Mouse (Mus musculus): Measurements from ENCODE around the gene Hspb7. TPM values are rescaled to one million over a fixed set of nuclear protein-coding genes. Genes with fewer than 3 reads are reported as not detected.

Gene Hspb7
- polyA plus RNA-seq, 1 experiment from 2014 or later: 0.16 TPM

- no peak overlapping the region for H3K9ac ChIP-seq
- no peaks in the 10 kb centered on the region for H3K9me3 ChIP-seq (ENCODE audit: control insufficient read depth, low read length)
- DNase-seq (ENCODE audit: low spot score) (no peak), ATAC-seq (ENCODE audit: low FRiP score) (no peak)
- 0 out of 2 replicates have a peak, but pooled peaks cover 4% of the 10 kb centered on the region for H3K27me3 ChIP-seq (ENCODE audit: control insufficient read depth, insufficient read depth, low read length)
- WGBS: 84% methylated on average over 12 of the region's 12 CpGs
- no peak overlapping the region for H3K27ac ChIP-seq
- no peaks in the 10 kb centered on the region for H3K36me3 ChIP-seq (replicated peaks; ENCODE audit: control insufficient read depth, insufficient read depth)
- no peaks in the 10 kb centered on the region for H3K4me1 ChIP-seq (replicated peaks; ENCODE audit: control insufficient read depth, insufficient read depth, low read length)
- no peak overlapping the region for H3K4me2 ChIP-seq (replicated peaks)
- no peak overlapping the region for H3K4me3 ChIP-seq (replicated peaks; ENCODE audit: low read length)
Observed at GRCm38 (mm10) chr4:141391293-141391692, 29.3 kb upstream of the Hspb7 start.

GRCm38 (mm10) chr4:141394751-141395150 lies 25.8 kb upstream of the Hspb7 start:
- Histone ChIP-seq H3K9me3 (ENCODE audit: control insufficient read depth, low read length) (no peaks in the 10 kb centered on the region), H3K4me3 (replicated peaks; ENCODE audit: low read length) (no peak overlapping the region), H3K36me3 (replicated peaks; ENCODE audit: control insufficient read depth, insufficient read depth) (no peaks in the 10 kb centered on the region), H3K27me3 (ENCODE audit: control insufficient read depth, insufficient read depth, low read length) (0 out of 2 replicates have a peak, but pooled peaks cover 4% of the 10 kb centered on the region), H3K4me2 (replicated peaks) (no peak overlapping the region; the same call in 1 of the 2 replicates), H3K4me1 (replicated peaks; ENCODE audit: control insufficient read depth, insufficient read depth, low read length) (no peaks in the 10 kb centered on the region), H3K9ac (no peak overlapping the region), H3K27ac (no peak overlapping the region)
- WGBS: 22% methylated on average over 15 of the region's 16 CpGs
- no peak for ATAC-seq (ENCODE audit: low FRiP score)
- no peak for DNase-seq (ENCODE audit: low spot score)

GRCm38 (mm10) chr4:141397861-141398260 lies 22.7 kb upstream of the Hspb7 start:
- H3K9ac ChIP-seq: no peak overlapping the region
- H3K4me2 ChIP-seq (replicated peaks): no peak overlapping the region
- H3K36me3 ChIP-seq (replicated peaks; ENCODE audit: control insufficient read depth, insufficient read depth): no peaks in the 10 kb centered on the region
- DNase-seq (ENCODE audit: low spot score) (no peak), ATAC-seq (ENCODE audit: low FRiP score) (no peak)
- 0 out of 2 replicates have a peak, but pooled peaks cover 4% of the 10 kb centered on the region for H3K27me3 ChIP-seq (ENCODE audit: control insufficient read depth, insufficient read depth, low read length)
- H3K27ac ChIP-seq: no peak overlapping the region
- WGBS: 75% methylated on average over 12 of the region's 12 CpGs
- no peaks in the 10 kb centered on the region for H3K9me3 ChIP-seq (ENCODE audit: control insufficient read depth, low read length)
- no peak overlapping the region for H3K4me3 ChIP-seq (replicated peaks; ENCODE audit: low read length)
- H3K4me1 ChIP-seq (replicated peaks; ENCODE audit: control insufficient read depth, insufficient read depth, low read length): no peaks in the 10 kb centered on the region

GRCm38 (mm10) chr4:141398545-141398944 lies 22.0 kb upstream of the Hspb7 start, which contains the start of gene Clcnka:
TSS of gene Clcnka (minus strand) at chr4:141398724.
- Histone ChIP-seq H3K4me2 (replicated peaks) (no peak within 1 kb of the TSS), H3K27me3 (ENCODE audit: control insufficient read depth, insufficient read depth, low read length) (0 out of 2 replicates have a peak, but pooled peaks cover 4% of the 10 kb centered on the region), H3K36me3 (replicated peaks; ENCODE audit: control insufficient read depth, insufficient read depth) (no peaks in the 10 kb centered on the region), H3K9me3 (ENCODE audit: control insufficient read depth, low read length) (no peaks in the 10 kb centered on the region), H3K27ac (no peak within 1 kb of the TSS), H3K9ac (no peak within 1 kb of the TSS), H3K4me3 (replicated peaks; ENCODE audit: low read length) (no peak within 1 kb of the TSS), H3K4me1 (replicated peaks; ENCODE audit: control insufficient read depth, insufficient read depth, low read length) (no peaks in the 10 kb centered on the region)
- 65% methylated on average over 12 of the region's 12 CpGs for WGBS
- ATAC-seq (ENCODE audit: low FRiP score): no peak
- no peak for DNase-seq (ENCODE audit: low spot score)

- Histone ChIP-seq H3K4me1 (replicated peaks; ENCODE audit: control insufficient read depth, insufficient read depth, low read length) (no peaks in the 10 kb centered on the region), H3K9me3 (ENCODE audit: control insufficient read depth, low read length) (no peaks in the 10 kb centered on the region), H3K27ac (no peak overlapping the region), H3K36me3 (replicated peaks; ENCODE audit: control insufficient read depth, insufficient read depth) (no peaks in the 10 kb centered on the region), H3K4me3 (replicated peaks; ENCODE audit: low read length) (no peak overlapping the region), H3K27me3 (ENCODE audit: control insufficient read depth, insufficient read depth, low read length) (no peaks in the 10 kb centered on the region), H3K4me2 (replicated peaks) (no peak overlapping the region), H3K9ac (no peak overlapping the region)
- ATAC-seq (ENCODE audit: low FRiP score): no peak
- WGBS: 85% methylated on average over 15 of the region's 15 CpGs
- DNase-seq (ENCODE audit: low spot score): no peak
Observed at GRCm38 (mm10) chr4:141400171-141400570, 20.4 kb upstream of the Hspb7 start.

- peak overlapping the region; percentile 12; the same call in 1 of the 2 replicates for H3K9ac ChIP-seq
- no peaks in the 10 kb centered on the region for H3K36me3 ChIP-seq (replicated peaks; ENCODE audit: control insufficient read depth, insufficient read depth)
- H3K4me3 ChIP-seq (replicated peaks; ENCODE audit: low read length): no peak overlapping the region
- H3K4me1 ChIP-seq (replicated peaks; ENCODE audit: control insufficient read depth, insufficient read depth, low read length): no peaks in the 10 kb centered on the region
- DNase-seq (ENCODE audit: low spot score): peak; percentile 96
- no peaks in the 10 kb centered on the region for H3K9me3 ChIP-seq (ENCODE audit: control insufficient read depth, low read length)
- no peak overlapping the region for H3K27ac ChIP-seq
- peak overlapping the region; percentile 42 for H3K4me2 ChIP-seq (replicated peaks)
- WGBS: 18% methylated on average over 15 of the region's 15 CpGs
- peak; percentile 90 for ATAC-seq (ENCODE audit: low FRiP score)
- no peaks in the 10 kb centered on the region for H3K27me3 ChIP-seq (ENCODE audit: control insufficient read depth, insufficient read depth, low read length)
Observed at GRCm38 (mm10) chr4:141404518-141405313, 15.9 kb upstream of the Hspb7 start.

- Histone ChIP-seq H3K27ac (no peak overlapping the region), H3K4me1 (replicated peaks; ENCODE audit: control insufficient read depth, insufficient read depth, low read length) (no peaks in the 10 kb centered on the region), H3K4me3 (replicated peaks; ENCODE audit: low read length) (no peak overlapping the region), H3K9me3 (ENCODE audit: control insufficient read depth, low read length) (no peaks in the 10 kb centered on the region), H3K27me3 (ENCODE audit: control insufficient read depth, insufficient read depth, low read length) (no peaks in the 10 kb centered on the region), H3K4me2 (replicated peaks) (no peak overlapping the region), H3K9ac (no peak overlapping the region), H3K36me3 (replicated peaks; ENCODE audit: control insufficient read depth, insufficient read depth) (no peaks in the 10 kb centered on the region)
- ATAC-seq (ENCODE audit: low FRiP score): no peak
- DNase-seq (ENCODE audit: low spot score): no peak
- 90% methylated on average over 3 of the region's 3 CpGs for WGBS
Observed at GRCm38 (mm10) chr4:141405314-141405622, 15.3 kb upstream of the Hspb7 start.

- Histone ChIP-seq H3K27ac (no peak overlapping the region), H3K9ac (no peak overlapping the region), H3K27me3 (ENCODE audit: control insufficient read depth, insufficient read depth, low read length) (no peaks in the 10 kb centered on the region), H3K9me3 (ENCODE audit: control insufficient read depth, low read length) (no peaks in the 10 kb centered on the region), H3K4me2 (replicated peaks) (no peak overlapping the region), H3K36me3 (replicated peaks; ENCODE audit: control insufficient read depth, insufficient read depth) (no peaks in the 10 kb centered on the region), H3K4me3 (replicated peaks; ENCODE audit: low read length) (no peak overlapping the region), H3K4me1 (replicated peaks; ENCODE audit: control insufficient read depth, insufficient read depth, low read length) (no peaks in the 10 kb centered on the region)
- no peak for DNase-seq (ENCODE audit: low spot score)
- 49% methylated on average over 14 of the region's 14 CpGs for WGBS
- no peak for ATAC-seq (ENCODE audit: low FRiP score)
Observed at GRCm38 (mm10) chr4:141406516-141407299, 13.9 kb upstream of the Hspb7 start.

GRCm38 (mm10) chr4:141408577-141408976 lies 12.0 kb upstream of the Hspb7 start:
- DNase-seq (ENCODE audit: low spot score) (no peak), ATAC-seq (ENCODE audit: low FRiP score) (no peak)
- Histone ChIP-seq H3K9me3 (ENCODE audit: control insufficient read depth, low read length) (no peaks in the 10 kb centered on the region), H3K4me2 (replicated peaks) (no peak overlapping the region), H3K27ac (no peak overlapping the region), H3K36me3 (replicated peaks; ENCODE audit: control insufficient read depth, insufficient read depth) (no peaks in the 10 kb centered on the region), H3K27me3 (ENCODE audit: control insufficient read depth, insufficient read depth, low read length) (no peaks in the 10 kb centered on the region), H3K9ac (no peak overlapping the region), H3K4me3 (replicated peaks; ENCODE audit: low read length) (no peak overlapping the region), H3K4me1 (replicated peaks; ENCODE audit: control insufficient read depth, insufficient read depth, low read length) (no peaks in the 10 kb centered on the region)
- 98% methylated on average over 3 of the region's 3 CpGs for WGBS

Data from hindbrain, embryonic 14.5 days (tissue).